Mouse (Mus musculus): ENCODE data around the gene Tspan5.

DNA sequence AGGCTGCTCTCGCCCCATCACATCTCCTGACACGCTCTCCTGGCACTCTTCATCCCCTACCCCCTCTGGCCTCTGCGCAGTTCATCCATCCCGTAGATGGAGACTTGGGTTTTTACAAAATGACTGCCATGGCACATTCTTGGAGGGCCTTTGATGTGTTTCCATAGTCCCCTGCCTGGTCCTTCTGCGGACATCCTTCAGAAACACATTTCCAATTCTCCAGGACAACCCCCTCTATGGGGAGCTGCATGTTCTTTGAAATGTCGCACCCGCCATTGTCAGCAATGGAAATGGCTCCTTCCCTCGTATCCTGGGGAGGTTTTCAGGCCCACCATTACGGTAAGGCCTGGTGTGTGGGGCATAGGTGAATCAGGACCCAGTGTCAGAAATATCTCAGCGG, 134.4 kb downstream of the Tspan5 start:
- TF ChIP-seq CTCF (IDR thresholded peaks at IDR 0.05; ENCODE audit: low read depth) (no peak), EP300 (IDR thresholded peaks at IDR 0.05; ENCODE audit: low read depth) (no peak)
